Mouse (Mus musculus): ENCODE data around the gene Prss42.
A peak's percentile ranks its signal among the peaks of the same experiment; 100 is the strongest.

Prss42 gene

GRCm38 (mm10) chr9:110797866-110798265 lies at the start of gene Prss42:
Prss42 (plus strand) TSS chr9:110798166.
- DNase-seq (ENCODE audit: low spot score) = no peak

DNA sequence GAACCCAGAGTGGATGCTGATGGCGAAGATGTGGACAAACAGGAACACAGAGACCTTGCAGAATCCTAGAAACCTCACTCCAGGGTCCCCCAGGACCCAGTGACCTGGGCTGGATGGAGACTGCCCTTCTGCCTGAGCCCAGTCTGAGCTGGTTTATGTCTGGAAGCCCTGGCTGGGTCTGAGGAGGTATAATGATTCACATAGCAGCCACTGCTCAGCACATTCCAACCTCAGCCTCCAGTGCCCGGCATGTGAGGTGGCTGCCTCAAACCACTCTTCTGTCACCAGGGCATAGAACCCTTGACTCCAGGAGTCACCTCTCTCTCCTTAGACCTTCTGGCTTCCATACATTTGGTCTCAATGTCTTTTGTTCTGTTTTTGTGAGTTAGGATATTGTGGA lies 49.5 kb upstream of the Prss42 start:
- no peak for DNase-seq (ENCODE audit: low spot score)

DNA sequence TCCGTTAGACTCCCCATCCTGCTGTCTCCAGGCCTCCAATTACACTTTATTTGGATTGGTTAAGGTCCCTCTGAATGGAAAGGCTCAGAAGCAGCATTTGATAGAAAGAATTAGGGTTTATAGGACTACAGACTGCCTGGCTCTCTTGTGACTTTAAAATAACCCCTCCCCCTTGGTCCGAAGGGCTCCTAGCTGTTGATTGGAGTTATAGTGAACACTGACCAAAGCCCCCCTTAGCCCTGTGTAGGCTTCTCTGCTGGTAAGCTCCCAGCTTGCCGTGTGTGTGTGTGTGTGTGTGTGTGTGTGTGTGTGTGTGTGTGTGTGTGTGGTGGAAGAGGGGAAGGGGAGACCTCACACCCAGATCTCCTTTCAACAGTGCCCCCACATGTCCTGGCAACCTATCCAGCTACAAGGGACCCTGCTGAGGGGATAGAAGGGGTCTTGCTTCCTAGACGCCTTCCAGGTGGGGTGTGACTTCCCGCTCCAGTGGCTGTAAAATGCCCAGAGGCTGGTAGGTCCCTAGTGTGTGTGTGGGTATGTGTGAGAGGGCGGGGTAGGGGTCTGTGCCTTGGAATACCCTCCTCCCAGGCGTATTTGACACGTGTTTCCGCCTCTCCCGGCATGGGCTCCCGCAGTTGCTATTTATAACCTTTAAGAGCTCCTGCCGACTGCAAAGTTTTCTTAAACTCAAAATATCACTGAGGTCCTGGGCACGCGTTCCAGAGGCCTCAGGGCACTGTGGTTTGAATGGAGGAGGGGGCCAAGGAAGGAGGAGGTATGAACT lies 47.4 kb upstream of the Prss42 start:
- DNase-seq (ENCODE audit: low spot score) = no peak

- DNase-seq (ENCODE audit: low spot score) = no peak
These were observed 46.6 kb upstream of the Prss42 start for GRCm38 (mm10) chr9:110751412-110751811.

GRCm38 (mm10) chr9:110752917-110753435 lies 45.0 kb upstream of the Prss42 start:
- no peak for DNase-seq (ENCODE audit: low spot score)

GRCm38 (mm10) chr9:110753773-110754172 lies 44.2 kb upstream of the Prss42 start:
- DNase-seq (ENCODE audit: low spot score) = no peak

DNA sequence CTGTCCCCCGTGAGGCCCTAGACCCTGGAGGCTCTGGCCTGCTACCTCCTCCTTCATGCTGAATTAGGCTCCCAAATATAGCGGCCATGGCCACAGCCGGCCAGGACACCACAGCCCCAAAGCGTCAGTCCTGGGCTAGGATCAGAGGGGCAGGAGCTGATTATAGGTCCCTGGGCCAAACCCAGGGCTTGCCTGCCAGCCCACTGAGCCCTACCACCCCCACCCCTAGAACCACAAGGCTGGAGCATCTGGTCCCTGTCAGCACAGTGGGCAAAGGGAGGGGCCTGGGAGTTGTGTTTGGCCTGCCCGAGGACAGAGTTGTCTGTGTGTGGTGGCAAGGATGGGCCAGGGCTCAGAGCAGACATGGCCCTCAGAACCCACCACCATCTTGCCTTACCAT lies 40.1 kb upstream of the Prss42 start:
- DNase-seq (ENCODE audit: low spot score) = no peak

GRCm38 (mm10) chr9:110758605-110759004 lies 39.4 kb upstream of the Prss42 start:
- no peak for DNase-seq (ENCODE audit: low spot score)

GRCm38 (mm10) chr9:110759265-110759664 lies 38.7 kb upstream of the Prss42 start:
- DNase-seq (ENCODE audit: low spot score) = no peak

GRCm38 (mm10) chr9:110760886-110761285 lies 37.1 kb upstream of the Prss42 start:
- DNase-seq (ENCODE audit: low spot score) = no peak

DNA sequence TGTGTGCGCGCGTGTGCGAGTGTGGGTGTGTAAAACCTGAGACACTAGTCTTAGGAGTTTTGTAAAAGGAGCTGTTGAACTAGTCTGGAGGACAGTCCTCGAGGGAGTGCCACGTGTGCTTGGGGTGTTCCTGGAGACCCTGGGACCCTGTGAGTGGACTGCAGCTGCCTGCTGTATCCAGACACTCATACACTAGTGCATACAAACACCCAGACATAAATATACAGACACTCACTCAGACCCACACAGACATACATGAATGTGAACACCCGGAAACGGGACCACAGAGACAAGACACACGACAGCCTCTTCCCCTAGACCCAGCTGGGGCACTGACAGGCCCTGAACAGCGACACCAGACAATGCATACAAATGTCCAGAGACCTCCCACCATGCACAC lies 35.2 kb upstream of the Prss42 start:
- DNase-seq (ENCODE audit: low spot score) = no peak

- no peak for DNase-seq (ENCODE audit: low spot score)
These were observed 34.6 kb upstream of the Prss42 start for GRCm38 (mm10) chr9:110763405-110763804.

GRCm38 (mm10) chr9:110772336-110772735 lies 25.6 kb upstream of the Prss42 start:
- DNase-seq (ENCODE audit: low spot score) = no peak

GRCm38 (mm10) chr9:110774403-110775268 lies 23.3 kb upstream of the Prss42 start:
- DNase-seq (ENCODE audit: low spot score) = no peak

DNA sequence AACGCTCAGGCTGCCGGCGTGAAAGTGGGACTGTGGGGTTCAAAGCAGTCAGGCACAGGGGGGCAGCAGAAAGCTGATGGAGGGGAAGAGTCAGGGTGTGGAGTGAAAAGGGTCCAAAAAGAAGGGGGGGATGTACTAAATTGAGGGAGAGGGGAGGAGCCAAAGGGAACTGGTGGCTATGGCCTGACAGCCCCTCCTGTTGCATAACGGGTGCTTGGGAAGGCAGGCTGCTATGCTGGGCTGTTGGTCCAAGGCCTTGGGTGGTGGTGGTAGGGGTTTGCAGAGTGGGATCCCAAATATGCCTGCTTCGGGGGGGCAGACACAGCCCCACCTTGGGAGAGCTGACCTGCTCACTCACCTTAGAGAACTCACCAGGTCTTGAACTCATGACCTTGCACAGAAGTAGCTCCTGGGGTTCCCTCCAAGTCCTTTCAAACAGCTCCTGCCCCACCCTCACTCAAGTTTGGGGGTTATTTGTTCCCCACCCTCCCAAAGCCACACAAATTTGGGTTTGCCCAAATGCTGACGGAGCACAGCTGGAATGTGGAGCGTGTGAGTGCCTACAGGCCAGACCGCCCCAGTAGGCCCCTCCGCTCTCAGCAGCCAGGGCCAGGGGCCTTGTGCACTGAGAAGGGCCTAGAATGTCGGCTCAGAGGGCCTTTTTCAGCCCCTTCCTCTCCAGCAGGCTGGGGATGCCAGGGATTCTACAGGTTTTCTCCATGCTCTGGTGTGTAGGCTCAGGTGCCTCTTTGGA lies 22.5 kb upstream of the Prss42 start:
- no peak for DNase-seq (ENCODE audit: low spot score)

GRCm38 (mm10) chr9:110778100-110778499 lies 19.9 kb upstream of the Prss42 start:
- DNase-seq (ENCODE audit: low spot score) = no peak

- DNase-seq (ENCODE audit: low spot score) = no peak
These were observed 19.4 kb upstream of the Prss42 start for GRCm38 (mm10) chr9:110778559-110778958.

GRCm38 (mm10) chr9:110779242-110779913 lies 18.6 kb upstream of the Prss42 start:
- DNase-seq (ENCODE audit: low spot score) = no peak

GRCm38 (mm10) chr9:110781256-110781721 lies 16.7 kb upstream of the Prss42 start:
- peak; percentile 85 for DNase-seq (ENCODE audit: low spot score)

DNA sequence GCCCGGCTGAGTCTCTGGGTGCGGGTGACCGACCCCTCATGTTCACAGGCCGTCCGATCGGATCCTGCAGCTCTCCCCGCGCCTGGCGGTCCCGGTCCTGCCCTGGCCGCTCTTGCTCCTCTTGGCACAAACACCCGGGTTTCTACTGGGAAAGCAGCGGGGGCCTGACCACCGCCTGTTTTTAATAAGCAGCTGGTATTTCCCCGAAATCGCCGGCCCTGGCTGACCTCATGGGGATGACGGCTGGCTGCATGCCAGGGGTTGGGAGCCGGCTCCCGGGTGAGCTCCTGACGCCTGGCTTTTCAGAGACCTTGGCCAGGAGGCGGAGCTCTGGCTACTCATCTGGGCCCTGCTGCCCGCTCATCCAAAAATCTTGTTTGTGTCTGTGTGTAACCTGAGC lies 16.2 kb upstream of the Prss42 start:
- peak; percentile 55 for DNase-seq (ENCODE audit: low spot score)

- DNase-seq (ENCODE audit: low spot score) = no peak
These were observed 14.4 kb upstream of the Prss42 start for GRCm38 (mm10) chr9:110783611-110784010.

DNA sequence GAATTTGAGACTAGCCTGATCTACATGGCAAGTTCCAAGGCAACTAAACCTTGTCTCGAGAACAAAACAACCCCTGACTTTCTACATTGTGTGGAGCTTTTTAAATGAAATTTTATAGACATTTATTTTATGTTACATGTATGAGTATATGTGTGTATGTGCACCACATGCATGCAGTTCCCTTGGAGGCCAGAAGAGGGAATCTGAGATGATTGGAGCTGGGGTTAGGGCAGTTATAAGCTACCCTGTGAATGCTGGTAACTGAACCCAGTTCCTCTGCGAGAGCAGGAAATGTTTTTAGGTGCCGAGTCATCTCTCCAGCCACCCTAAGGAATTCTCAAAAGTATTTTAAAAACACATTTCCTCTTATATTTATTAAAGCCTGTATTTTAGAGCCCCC lies 9.8 kb upstream of the Prss42 start:
- DNase-seq (ENCODE audit: low spot score) = no peak
